Mouse (Mus musculus): ENCODE data around the gene Rapgef1.

The Rapgef1 gene

GRCm38 (mm10) chr2:29672746-29673536 is 53.4 kb downstream of the Rapgef1 start:
- DNase-seq (ENCODE audit: low spot score in 2 of 2), result peak; percentile 42 to 49

GRCm38 (mm10) chr2:29674087-29674486 is 54.6 kb downstream of the Rapgef1 start:
- no peak for DNase-seq (ENCODE audit: low spot score in 2 of 2)

- DNase-seq (ENCODE audit: low spot score in 2 of 2), result no peak
These were observed 55.0 kb downstream of the Rapgef1 start for GRCm38 (mm10) chr2:29674545-29674944.

DNA sequence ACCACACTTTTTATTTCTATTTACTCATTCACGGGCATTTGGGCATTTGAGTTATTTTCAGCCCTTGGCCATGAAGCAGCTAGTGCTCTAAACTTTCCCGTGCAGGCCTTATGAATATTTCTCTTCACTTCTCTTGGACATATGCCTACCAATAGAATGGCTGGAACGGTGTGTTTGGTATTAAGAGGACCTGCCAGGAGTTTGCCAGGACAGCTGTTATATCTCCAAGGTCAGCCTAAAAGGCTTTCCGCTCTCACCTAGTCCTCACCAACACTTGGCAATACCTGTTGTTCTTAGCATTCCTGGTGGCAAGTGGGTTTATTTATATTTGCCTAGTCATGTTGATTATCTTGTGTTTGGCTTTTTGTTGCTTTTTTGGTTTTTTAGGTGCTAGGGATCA is 56.3 kb downstream of the Rapgef1 start:
- no peak for DNase-seq (ENCODE audit: low spot score in 2 of 2)

DNA sequence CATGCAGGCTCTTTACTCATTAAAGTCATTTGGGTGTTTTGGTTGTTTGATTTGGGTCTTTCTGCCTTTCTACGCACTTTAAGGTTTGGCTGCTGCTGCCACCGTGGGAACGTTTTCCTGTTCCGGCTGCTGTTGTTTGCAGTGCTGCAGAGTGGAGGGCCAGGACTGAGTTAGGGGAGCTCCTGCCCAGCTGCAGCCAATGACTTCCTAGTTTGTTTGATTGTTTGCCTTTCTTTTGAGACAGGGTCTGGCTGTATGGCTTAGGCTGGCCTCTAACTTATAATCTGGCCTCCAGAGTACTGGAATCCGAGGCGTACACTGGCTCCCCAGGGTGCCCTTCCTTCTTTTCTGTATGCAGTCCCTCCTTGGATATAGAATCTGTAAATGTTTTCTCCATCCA is 57.0 kb downstream of the Rapgef1 start:
- no peak for DNase-seq (ENCODE audit: low spot score in 2 of 2)

DNA sequence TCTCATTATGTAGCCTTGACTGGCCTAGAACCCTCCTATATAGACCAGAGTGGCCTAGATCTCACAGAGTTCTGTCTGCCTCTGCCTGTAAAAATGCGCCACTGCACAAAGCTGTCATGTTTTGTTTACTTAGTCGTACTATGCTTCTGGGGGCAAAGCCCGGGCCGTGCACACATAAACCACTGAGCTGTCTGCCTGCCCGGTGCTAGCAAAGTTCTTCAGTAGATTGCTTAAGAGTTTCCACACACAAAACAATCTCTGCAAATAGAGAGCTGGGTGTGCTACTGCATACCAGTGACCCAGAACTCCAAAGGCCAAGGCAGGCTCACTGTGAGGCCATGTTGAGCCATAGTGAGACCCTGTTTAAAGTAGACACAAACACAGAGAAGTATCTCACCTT is 58.3 kb downstream of the Rapgef1 start:
- DNase-seq (ENCODE audit: low spot score in 2 of 2), result no peak

GRCm38 (mm10) chr2:29678524-29678923 is 59.0 kb downstream of the Rapgef1 start:
- no peak for DNase-seq (ENCODE audit: low spot score in 2 of 2)

GRCm38 (mm10) chr2:29679710-29680584 is 60.4 kb downstream of the Rapgef1 start:
- DNase-seq (ENCODE audit: low spot score in 2 of 2), result no peak

DNA sequence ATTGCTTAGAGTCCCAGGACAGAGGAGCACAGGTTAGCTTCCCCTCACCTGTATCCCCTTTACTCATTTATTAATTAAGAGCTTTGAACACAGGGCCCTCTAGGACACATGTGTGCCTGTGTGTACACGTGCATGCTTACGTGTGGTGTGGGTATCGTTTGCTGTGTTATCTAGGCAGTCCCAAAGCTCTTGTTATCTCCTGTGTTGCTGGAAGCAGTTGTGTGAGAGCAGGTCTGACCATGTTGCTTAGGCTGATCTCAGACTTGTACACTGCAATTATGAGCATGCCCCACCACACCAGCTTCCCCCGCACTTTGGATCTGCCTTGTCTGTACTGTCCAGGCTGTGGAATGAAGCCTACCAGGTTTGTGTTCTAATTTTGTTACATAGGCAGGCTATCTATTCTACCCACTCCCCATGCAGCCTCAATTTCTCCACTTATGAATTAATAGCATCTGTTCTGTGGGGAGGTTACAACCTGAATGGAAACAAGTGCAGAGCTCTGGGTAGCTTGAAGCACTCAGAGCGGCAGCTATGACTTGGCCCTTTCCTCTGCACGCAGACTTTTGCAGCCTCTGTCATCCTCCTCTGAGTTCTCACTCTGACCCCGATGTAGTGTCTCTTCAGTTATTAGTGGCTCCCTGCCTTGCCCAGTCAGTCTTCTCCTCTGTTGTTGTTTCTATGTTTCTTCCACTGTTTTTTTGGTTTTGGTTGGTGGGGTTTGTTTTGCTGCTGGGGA is 63.9 kb downstream of the Rapgef1 start:
- no peak for DNase-seq (ENCODE audit: low spot score in 2 of 2)

DNA sequence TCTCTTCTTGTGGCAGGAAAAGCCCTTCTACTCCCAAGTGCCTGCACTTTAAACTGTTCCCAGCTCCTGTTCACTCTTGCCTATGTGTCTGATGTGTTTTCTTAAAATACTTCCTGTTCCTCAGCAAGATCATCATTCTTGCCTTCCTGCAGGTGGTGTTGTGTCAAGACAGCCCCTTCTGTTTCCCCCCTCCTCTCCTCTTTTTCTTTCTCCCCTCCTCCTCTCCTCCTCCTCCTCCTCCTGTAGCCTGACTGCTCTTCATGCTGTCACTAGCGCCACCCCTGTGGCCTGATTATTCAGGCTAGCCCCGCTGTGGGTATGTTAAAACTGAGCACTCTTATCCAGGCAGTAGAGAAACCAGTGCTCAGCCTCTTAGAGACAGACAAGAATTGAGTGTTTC is 65.0 kb downstream of the Rapgef1 start:
- DNase-seq (ENCODE audit: low spot score in 2 of 2), result peak; percentile 41 to 53

DNA sequence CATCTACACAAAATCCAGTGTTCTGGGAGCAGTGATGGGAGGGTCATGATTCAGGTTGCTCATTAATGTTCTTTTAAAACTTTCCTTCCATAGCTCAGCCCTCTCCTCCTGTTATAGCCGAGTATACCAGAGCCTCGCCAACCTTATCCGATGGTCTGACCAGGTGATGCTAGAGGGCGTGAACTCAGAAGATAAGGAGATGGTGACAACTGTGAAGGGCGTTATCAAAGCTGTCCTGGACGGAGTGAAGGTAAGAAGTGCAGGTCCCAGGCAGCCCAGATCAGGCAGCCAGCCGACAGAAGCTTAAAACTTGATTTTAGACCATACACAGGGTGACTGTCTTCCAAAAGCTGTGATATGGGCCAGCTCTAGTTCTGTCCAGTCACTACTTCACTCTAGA is 69.5 kb downstream of the Rapgef1 start:
- no peak for DNase-seq (ENCODE audit: low spot score in 2 of 2)

DNA sequence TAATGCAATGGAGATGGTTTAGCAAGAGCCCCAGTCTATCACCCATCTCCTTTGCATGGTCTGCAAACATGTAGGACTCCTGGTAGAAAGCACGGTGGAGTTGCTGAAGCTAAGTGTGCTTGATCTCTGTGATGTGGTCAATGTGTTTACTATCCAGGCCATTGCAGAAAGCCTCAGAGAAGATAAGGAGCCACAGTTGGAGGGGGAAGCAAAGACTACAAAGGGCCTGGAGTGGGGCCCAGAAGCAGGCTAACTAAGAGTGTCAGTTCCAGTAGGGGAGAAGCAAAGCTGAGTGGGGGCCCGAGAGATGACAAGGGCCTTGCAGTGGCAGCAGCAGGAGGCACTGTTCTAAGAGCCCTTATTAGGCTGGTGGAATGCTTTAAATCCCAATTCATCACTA is 70.0 kb downstream of the Rapgef1 start:
- DNase-seq (ENCODE audit: low spot score in 2 of 2), result no peak

GRCm38 (mm10) chr2:29691068-29691467 is 71.5 kb downstream of the Rapgef1 start:
- no peak for DNase-seq (ENCODE audit: low spot score in 2 of 2)

DNA sequence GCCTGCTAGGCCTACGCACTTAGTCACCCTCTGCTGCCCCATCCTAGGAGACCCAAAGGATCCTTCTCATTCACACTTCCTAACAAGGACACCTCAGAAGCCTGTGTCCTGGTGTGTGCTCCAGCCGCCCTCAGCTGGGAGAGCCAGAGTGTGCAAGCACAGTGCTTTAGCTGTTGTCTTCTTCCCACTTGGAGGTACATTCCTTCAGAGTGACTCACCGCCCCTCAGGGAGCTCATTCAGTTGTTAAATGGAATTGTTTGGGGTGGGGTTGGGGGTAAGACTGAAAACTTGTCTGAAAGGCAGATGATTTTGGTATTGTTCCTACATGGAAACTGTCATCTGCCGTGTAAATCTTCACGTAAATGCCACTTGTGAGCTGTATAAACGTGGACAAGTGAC is 72.0 kb downstream of the Rapgef1 start:
- DNase-seq (ENCODE audit: low spot score in 2 of 2), result no peak

DNA sequence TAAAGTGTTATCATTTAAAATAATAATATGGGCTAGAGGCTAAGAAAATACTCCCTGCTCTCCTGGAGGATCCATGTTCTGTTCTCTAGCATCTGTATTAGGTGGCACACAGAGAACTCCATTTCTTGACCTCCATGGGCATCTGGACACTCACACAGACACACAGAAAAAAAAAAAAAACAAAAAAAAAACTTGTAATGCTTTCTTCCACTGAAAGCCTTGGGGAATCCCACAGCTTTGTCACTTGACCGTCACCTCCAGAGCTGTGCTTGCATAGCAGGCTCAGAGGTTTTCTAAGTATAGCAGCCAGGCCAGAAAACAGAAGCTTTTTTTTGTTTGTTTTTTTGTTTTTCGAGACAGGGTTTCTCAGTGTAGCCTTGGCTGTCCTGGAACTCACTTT is 72.7 kb downstream of the Rapgef1 start:
- no peak for DNase-seq (ENCODE audit: low spot score in 2 of 2)

- no peak for DNase-seq (ENCODE audit: low spot score in 2 of 2)
These were observed 76.8 kb downstream of the Rapgef1 start for GRCm38 (mm10) chr2:29696207-29696800.

GRCm38 (mm10) chr2:29698421-29699290 is 79.1 kb downstream of the Rapgef1 start:
- DNase-seq (ENCODE audit: low spot score in 2 of 2), result no peak

DNA sequence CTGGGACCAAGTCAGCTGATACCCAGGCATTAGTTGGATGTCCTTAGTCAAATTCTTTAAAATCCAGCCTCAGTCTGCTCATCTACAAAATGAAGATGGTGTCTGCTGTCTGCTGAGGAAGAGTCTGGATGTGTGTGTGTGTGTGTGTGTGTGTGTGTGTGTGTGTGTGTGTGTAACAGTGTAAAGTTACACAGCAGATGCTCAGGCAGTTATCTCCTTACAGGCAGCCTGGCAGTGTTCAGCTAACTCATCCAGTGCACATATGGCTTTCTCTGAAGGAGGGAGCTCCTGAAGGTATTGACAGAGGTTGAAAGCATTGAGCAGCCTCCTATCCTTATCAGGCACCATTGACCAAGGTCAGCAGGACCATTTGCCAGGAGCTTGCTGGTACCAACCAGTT is 81.4 kb downstream of the Rapgef1 start:
- no peak for DNase-seq (ENCODE audit: low spot score in 2 of 2)

DNA sequence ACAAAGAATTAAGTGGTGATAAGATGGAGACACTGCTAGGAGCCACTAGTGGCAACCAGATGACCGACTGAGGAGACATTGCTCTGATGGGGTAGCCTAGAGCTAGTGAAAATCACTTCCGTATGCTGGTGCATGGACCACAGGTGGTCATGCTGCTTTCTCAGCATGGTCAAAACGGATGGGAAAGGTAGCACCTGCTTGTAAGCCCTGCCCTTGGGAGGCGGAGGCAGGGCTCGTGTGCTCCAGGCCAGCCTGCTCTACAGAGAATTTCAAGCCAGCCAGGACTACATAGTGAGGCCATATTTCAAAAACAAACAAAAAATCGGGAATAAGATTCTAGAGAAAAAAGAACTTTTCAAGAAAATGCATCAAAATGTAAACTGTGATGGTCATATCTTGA is 81.9 kb downstream of the Rapgef1 start:
- DNase-seq (ENCODE audit: low spot score in 2 of 2), result no peak

GRCm38 (mm10) chr2:29702189-29702588 is 82.7 kb downstream of the Rapgef1 start:
- no peak for DNase-seq (ENCODE audit: low spot score in 2 of 2)

All from thymus, postnatal 10 days (tissue).